Mouse (Mus musculus) cerebellum, adult 9-11 months (tissue): ENCODE data around the gene 1700029J07Rik.
A peak's percentile ranks its signal among the peaks of the same experiment; 100 is the strongest.

Experiments used
- DNase-seq: peaks from one replicate; pipeline ENCODE4 v3.0.0; 2022

The 1700029J07Rik gene

DNA sequence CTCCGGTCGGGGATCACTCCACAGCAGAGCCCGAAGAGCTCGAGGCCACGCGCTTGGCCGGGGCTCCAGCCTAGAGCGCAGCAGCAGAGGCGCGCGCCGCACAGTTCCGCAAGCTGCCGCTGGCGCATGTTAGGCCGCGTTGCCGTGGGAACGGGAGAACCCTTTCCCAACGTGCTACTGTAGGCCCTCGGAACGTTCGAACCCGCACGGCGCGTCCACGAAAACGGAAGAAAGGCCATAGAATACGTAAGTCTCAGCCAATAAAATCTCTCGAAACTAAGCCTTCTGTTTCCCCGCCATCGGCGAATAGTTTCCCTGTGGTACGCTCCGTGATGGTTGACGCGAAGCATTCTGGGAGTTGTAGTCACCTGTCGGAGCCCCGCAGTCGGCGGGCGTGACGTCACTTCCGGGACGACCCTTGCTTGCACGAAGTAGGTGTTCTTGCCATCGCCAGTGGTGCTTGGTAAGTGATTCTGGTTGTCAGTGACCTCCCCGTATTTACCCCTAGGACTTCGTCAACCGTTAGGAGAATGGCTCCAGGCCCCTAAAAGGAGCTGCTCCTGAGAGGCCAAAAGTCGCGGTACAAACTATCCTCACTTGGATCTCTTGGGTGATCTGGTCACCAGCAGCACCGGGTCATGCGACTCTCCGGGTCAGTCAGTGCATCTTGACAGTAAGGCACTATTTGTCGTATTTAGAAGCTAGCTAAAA lies at the start of gene 1700029J07Rik, which contains the start of gene Ufsp2:
TSS of gene 1700029J07Rik (minus strand) at position 127 of the 711 bp plus-strand sequence.
TSS of gene Ufsp2 (plus strand) at position 403 of the 711 bp plus-strand sequence.
- DNase-seq, result peak; percentile 98

DNA sequence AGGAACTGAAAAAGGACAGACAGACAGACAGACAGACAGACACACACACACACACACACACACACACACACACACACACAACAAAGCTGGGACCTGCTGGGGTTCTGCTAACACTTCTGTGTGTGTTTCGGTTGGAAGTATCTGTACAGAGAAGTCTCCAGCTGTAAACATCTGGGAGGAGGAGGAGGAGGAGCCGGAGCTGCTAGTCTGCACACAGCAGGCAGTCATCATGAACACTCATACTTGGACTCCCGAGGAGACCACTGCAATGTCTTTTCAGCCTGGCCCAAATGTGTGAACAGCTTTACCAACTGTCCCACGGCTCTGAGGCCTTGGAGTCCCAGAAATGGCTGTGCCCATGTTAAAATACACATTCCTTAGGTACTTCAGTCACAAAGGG lies 49.3 kb upstream of the 1700029J07Rik start:
- DNase-seq, result no peak

DNA sequence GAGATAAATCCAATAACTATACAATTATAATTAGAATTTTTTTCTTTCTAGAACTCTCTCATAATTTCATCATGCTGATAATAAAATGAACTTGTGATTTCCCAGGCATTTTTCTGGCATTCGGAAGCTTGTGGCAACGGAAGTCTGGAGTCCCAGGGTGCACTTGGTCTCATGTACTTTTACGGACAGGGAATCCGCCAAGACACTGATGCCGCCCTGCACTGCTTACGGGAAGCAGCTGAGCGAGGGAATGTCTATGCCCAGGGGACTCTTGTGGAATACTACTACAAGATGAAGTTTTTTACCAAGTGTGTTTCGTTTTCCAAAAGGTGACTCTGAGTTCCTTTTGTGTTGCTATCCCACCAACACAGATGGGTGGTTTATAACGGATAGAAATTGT lies 47.7 kb upstream of the 1700029J07Rik start:
- no peak for DNase-seq

DNA sequence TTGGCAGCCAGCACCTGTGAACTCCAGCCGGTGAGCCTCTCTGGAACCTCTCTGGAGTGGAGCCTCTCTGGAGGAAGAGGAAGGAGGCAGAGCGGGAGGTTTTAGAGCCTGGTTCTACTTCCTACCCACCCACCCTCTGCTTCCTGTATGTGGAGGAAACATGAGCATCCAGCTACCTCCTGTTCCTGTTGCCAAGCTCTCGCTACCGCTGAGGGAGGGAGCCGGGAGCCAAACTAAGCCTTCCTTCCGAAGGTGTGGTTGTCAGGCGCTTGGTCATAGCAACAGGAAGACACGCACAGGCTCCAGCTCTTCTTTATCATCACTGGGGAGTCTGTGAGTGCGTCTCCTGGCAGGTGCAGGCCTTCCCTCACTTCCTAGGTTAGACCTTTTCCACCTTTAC lies 47.2 kb upstream of the 1700029J07Rik start:
- no peak for DNase-seq

DNA sequence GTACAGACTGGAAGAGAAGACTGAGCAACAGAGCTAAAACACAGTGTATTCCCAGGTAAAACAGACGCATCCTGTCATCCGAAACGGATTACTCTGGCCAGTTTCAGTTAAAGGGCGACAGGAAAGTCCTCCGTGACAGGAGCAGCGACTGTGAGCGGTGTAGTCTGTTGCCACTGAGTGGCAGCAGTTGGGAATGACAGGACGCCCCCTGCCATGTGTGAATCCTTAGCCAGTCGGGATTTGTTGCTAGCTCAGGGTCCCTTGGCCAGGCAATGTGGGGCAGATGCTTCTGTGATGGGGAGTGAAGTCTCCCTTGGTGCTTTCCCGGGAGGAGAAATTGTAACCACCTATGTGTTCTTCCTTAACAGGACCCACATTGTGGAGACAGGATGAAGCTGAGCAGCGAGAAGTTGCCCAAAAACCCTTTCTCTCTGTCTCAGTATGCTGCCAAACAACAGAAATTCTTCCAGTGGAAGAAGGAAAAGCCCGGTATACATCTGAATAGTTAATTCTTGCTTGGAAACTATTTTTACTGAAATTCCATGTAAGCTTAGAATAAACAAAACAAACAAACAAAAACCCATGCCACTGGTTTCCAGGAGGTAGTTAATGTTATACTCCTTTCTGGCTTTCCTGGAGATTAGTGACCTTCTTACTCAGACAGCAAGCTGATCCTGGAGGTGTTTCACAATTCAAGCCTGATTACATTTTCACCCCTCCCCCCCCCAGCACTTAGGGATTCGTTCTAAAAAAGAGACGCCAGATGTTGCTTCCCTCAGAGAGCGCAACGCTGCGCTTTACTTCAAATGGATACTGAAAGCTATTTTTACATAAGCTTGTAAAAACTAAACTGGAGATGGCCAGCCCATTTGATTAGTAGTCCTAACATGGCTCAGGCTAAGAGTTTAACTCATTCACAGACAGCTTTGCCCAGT lies 36.0 kb upstream of the 1700029J07Rik start:
- peak; percentile 19 for DNase-seq

DNA sequence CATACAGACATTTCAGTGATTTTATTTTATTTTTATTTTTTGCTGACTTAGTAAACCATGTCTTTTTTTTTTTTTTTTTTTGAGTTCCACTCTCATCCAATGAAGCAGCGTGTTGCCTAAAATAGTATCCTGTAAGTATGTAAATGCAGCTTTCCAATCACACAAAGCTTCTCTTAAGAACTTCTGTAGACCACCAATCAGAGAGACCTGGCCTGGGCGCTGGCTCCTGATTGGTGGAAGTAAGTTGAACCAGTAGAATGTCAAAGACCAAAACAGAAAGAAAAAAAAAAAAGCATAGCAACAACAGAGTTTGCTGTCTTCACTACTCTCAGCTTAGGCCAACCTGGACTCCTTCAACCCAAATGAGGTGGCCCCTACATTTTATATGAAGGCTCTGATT lies 35.3 kb upstream of the 1700029J07Rik start:
- no peak for DNase-seq

DNA sequence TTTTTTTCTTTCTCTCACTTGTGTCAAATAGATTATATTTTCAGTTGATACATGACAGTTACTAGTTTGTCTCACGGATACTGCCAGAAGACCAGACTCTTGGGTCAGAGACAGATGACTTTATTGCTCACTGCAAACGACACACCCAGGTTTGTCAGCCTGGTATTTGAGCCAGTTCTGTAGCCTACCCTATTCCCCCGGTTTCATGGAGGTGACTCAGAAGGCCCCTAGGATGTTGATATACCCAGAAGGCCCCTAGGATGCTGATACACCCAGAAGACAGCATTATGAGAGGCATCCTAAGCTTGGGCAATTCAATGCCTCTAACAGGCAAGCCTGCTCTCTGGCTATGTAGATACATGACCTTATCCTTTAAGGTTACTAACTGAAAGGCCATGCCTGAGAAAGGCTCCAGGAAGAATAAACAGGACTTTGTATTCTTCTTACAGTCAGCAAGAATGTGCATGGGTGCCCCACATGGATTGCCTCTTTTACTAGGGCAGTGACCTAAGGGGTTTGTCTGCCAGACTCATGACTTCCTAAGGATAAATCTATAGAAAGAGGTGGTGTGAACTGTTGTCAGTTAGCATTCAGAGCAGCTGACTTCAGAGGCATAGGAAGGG lies 32.1 kb upstream of the 1700029J07Rik start:
- no peak for DNase-seq

DNA sequence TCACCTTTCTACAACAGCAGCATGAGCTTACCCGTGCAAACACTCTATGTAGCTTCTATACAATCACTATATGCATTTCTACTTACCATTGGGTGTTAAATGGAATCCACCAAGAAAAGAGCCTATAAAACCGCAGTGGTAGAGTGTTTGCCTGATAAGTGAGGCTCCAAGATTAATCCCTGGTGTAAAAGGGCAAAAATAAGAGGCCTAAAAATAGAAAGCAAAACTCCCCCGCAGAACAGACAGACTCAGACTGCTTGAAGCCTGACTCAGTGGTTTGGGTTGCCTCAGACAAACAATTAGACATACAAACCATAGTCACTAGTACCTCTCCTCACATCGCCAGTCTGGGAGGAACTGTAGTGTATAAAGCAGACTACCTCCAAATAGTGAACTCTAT lies 30.5 kb upstream of the 1700029J07Rik start, which contains the start of gene Ankrd37:
TSS of gene Ankrd37 (minus strand) at position 112 of the 400 bp plus-strand sequence.
- DNase-seq, result no peak

DNA sequence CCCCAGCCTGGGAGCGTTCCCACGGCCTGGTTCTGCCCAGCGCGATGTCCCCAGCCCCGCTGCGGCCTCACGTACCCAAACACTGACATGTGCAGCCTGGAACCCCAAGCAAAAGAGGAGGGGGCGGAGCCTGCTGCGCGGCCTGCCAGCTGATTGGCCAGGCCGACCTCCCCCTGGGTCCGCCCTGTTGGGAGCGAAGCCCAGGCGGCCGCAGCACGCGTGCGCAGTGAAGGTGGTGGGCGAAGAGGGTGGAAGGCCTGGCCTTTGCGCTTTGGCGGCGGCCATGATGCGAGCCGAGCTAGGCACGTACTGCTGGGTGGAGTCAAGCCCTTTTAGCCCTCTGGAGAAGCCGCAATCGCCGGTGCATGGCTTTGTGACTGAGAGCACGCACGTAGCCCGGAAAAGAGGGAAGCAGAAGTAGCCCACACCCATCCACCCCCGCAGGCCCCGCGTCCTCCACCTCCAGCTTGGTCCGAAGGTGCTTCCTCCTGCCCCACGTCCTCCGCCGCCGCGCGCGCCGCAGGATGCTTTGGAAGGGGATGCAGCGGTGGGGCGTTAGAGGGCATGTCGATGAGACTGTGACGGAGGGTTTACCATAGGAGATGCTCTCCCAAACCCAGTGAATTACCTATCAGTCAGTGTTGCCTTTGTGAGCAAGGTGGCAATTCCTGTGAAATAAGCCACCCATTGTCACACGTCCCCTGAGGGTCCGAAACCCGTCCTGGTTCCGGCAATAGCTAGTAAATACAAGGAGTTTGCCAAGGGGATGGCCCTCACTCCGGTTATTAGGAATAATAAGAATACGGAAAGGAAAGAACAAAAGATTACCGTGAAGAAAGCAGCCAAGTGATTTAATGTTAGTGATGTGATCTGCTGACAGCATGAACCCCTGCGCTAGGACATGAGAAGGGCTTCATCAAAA lies 25.0 kb upstream of the 1700029J07Rik start:
- DNase-seq, result peak; percentile 100

DNA sequence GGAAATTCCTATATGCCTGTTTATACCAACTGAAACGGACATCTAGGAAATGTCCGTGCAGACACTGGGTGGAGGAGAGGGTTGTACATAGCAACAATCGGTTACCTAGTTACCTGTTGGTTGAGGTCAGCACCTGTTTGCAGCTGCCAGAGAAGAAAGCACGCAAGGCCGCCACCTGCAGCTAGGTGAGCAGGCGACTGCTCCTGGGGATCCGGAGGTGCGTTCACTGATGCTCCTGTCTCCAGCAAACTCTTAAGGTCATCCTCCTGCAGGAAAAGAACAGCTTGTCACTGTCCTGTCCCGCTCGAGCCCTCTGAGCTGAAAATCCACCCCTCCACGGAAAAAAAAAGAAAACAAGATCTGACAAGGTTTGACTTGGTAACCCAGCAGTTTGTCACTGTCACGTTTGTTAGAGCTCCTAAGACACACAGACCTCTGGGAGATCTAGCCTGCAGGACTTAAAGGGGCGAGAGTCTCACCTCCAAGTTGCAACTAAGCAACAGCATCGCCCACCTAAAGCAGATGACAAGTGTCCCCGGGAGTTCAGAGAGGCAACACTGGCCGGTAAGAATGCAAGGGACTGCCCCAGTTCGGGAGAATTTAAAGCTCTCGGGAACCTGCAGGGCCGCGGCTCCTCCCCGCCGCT lies 24.2 kb upstream of the 1700029J07Rik start, which contains the start of gene Lrp2bp:
TSS of gene Lrp2bp (plus strand) at position 166 of the 646 bp plus-strand sequence.
- no peak for DNase-seq

DNA sequence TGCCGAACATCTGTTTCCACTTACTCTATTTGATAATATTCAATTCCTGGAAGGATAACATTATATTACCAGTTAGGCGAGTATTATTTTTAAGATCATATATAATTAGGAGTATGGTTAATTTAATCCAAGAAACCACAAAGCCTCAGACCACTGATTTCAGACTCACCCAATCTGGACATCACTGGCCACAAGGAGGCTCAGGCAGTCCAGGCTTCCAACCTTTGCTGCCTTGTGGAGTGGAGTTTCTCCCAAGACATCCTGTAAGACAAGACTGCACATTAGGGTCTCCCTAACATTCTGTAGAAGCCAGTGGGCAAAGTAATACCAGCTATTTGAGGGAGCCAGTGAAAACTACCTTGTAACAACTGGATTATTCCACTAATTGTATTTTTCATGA lies 23.2 kb upstream of the 1700029J07Rik start:
- peak; percentile 17 for DNase-seq

DNA sequence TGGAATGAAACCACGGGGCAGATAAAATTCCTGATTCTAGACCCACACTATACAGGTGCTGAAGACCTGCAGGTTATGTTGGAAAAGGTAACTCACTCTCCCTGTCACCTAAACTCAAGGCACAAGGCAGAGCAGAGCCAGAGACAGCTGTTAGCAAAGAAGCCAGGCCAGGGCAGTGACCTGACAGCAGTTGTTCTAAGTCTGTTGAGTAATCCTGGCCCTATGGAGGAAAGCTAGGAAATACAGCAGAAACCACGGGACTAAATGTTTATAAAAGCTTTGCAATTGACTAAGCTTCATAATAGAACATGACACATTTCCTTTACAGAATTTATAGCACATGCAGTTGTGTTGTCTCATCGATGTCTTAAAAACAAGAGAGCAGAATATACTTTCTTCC lies 20.5 kb upstream of the 1700029J07Rik start:
- no peak for DNase-seq

DNA sequence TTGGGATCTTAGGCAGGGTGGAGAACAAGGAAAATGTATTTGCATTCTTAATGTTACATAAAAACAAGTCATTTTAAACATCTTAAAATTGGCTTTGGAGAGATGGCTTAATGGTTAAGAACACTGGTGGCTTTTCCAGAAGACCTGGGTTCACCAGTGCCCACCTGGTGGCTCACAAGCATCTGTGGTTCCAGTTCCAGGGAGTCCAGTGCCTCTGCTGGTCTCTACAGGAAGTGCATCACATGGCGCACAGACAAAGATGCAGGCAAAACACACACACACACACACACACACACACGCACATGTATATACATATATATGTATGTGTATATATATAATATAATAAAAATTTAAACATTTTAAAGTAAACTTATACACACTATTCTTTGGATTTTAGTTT lies 19.1 kb upstream of the 1700029J07Rik start:
- DNase-seq, result no peak

DNA sequence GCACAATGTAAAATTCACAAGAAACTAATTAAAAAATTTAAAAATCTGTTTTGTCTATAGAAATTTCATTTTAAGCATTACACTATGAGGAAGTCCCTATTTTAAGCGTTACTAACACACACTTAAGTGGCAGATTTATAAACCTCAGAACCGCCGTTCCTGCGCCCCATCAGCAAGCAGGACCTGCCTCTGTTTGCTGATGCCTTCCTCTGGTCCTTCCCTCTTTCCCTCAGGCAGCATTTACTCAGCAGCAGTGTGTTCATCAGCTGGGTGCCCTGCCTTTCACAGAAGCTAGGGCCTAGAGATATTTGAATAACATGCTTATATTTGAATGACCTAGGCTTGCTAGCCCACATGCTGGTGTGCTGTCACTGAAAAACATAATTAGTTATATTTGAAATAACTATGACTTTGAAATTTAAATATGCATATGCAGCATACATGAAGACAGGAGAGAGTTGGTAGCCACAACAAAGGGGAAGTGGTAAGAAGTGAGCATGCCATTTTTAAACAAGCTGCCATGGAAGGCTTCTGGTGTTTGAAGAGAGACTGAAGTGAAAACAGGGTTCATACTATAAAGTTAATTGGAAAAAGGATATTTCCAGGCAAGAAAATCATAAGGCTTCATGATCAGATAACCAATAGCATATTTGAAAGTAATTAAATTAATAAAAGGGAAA lies 15.7 kb upstream of the 1700029J07Rik start:
- DNase-seq, result no peak

DNA sequence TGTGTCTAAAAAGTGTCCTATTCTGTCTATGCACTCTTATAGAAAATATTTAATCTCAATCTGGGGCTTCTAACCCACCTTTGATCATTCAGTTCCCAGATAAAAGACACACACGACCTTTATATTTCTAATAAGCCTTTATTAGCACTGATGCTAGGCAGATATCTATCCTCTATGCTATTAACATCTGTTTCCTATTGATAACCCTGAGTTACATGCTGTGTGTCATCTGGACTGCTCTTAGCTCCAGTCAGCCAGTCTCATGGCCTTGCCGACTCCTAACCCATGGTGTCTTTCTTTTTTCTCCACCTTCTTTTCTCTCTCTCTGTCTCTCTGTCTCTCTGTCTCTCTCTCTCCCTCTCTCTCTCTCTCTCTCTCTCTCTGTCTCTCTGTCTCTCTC lies 13.1 kb upstream of the 1700029J07Rik start:
- no peak for DNase-seq

DNA sequence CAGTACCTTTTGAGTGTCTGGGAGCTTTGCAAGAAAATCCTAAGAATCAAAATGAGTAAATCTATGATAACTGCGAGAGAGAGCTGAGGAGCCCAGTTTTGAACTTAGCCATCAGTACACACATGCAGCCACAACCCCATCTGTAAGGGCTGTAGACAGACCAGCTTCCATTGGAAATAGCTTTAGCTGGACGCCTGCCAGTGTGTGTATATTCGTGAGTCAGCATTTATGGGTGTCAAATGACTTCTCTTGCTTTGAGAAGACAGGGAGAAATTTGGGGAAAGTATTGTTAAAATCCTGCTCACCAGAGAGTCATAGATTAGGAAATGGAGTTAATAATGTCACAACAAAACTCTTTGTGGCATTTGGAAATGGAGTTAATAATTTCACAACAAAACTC lies 11.6 kb upstream of the 1700029J07Rik start:
- no peak for DNase-seq

DNA sequence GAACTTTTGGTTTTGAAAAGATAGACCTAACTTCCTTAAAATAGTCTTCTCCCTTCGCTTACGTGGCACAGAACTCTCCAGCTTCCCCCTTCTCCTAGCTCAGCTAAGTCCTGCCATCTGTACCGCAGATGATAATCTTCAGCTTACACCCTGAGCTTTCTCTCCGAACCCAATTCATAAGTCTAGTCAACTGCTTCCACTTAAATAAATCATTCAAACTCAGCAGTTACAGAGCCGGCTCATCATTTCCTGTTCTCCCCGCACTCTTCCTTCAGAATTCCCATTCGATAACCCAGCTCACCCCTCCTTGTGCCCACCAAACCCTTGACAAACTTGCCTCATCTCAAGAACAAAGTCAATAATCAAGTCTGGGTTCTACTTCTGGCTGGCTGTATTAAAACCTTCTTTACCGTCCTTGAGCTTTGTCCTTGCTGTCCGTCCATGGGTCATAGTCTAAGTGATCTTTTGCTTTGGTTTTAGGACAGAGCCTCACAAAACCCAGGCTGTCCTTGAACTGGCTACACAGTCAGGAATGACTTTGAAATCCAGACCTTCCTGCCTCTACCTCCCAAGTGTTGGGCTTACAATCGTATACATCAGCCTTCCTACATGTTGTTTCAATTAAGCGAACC lies 901 bp upstream of the 1700029J07Rik start:
- peak; percentile 18 for DNase-seq

DNA sequence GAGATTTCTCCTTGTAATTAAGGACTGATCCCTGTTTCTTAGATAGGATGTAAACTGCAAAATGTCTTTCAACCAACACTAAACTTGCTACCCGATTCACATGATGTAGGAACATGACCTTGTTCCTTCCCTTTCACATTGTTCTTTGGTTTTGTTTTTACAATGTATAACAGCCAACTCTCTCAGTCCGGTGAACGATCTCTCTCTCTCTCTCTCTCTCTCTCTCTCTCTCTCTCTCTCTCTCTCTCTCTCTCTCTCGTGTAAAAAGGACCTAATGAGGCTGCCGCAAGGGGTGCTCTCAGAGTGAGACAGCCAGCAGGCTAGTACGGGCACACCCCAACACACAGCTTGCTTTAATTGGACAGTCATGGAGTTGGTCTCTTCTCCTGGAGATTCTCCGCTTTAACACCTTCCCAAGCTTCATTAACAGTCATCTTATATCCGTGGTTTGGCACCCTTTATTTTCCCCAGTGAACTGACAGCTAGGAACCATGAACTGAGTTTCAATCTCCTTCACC lies 1.0 kb downstream of the 1700029J07Rik start:
- no peak for DNase-seq

DNA sequence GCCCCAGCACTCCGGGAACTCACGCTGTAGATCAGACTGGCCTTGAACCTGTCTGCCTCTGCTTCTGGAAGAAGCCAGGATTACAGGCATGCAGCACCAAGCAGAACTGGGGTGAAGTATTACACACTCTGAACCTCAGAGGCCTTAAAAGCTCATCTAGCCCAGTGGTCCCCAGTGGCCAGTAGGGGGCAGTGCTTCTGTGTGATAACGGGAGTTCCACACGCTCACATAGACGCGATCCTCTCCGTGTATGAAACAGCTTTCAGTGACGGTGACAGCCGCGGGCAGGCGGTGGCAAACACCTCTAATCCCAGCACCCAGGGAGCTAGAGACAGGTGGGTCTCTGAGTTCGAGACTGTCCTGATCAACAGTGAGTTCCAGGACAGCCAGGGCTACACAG lies 4.2 kb downstream of the 1700029J07Rik start:
- no peak for DNase-seq

DNA sequence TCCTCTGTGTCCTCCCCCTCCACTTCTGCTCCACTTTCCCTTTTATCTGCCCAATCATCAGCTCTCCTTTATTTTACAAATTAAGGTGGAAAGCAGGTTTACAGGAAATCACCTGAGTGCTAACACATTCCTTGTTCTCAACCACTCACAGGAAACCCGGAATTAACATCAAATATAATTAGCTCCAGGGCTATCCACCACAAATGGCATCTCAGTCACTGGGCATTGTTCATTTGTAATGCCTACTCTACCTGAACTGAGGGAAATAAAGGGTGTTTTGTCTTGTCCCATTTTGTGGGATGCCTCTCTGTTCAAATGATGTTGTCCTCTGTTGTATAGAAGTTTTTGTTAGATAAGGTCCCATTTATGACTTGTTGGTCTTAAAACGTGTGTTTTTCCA lies 24.4 kb downstream of the 1700029J07Rik start:
- no peak for DNase-seq
